Mouse (Mus musculus) kidney, adult 2 months (tissue): ENCODE measurements around the gene Ccnj.

ENCODE experiments used
- CTCF ChIP-seq: fragments of 200-500 bp; conservative IDR thresholded peaks from 2 replicates; pipeline ENCODE4 v1.5.1; 2011; ENCODE audit warnings: low read depth, mild to moderate bottlenecking, control low read depth, low read length, moderate library complexity, mixed read lengths; ENCODE audit not compliant: insufficient read depth, insufficient read length
- POLR2A ChIP-seq: fragments of 200-500 bp; IDR thresholded peaks from one replicate; pipeline ENCODE4 v1.6.1; 2011; ENCODE audit warnings: low read depth, low read length, control low read depth

DNA sequence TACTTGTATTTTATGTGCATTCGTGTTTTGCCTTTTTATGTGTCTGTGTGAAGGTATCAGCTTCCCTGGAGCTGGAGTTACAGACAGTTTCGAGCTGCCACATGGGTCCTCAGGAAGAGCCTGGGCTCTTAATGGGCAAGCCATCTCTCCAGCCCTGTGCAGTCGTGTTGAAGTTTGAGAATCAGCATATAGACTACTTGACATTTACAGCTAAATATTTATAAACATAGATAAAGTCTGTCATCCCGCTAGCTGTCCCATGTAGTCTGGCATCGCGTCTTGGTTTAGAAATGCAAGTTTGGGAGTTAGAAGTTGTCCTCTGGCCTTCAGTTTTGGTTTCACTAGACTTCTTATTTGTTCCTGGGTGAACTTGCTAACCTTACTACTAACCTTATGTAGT lies 10.0 kb downstream of the Ccnj start:
- TF ChIP-seq POLR2A: no peak
- no peak for TF ChIP-seq CTCF
